In the genomic region with DNA sequence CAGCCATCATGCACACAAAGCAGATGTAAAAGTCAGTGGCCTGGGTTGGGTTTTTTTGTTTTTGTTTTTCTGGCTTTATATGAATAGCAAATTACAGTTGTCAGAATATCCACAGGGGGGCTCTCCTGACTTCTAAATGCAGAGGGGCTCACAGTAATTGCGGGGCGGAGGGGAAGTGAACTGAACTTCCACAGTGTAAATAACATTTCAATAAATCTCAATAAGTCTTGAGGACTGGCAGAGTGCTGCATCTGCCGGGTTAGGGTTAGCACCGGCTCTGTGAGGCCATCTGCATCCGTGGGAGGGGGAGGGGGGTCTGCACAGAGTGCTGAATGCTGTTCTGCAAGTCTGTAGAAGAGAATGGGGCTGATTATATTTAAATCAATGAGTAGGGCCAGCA, we compare ENCODE assay signal across 8 mouse cellular contexts. TPM values are rescaled to one million over a fixed set of nuclear protein-coding genes. Genes with fewer than 3 reads are reported as not detected.
A peak's percentile ranks its signal among the peaks of the same experiment; 100 is the strongest.
DNase-seq lines count a peak whose midpoint lies in the region; ATAC-seq and TF ChIP-seq lines count a peak whose summit lies in the region.

No protein-coding gene starts in this region.

- no peaks in the 10 kb centered on the region for H3K9me3 ChIP-seq in hindbrain, embryonic 14.5 days (ENCODE audit: control insufficient read depth, low read length)
- H3K9me3 ChIP-seq in midbrain, embryonic 11.5 days (ENCODE audit: control insufficient read depth, low read length): no peaks in the 10 kb centered on the region

- no peak overlapping the region for H3K4me3 ChIP-seq in kidney, adult 2 months (ENCODE audit: insufficient read depth, low read depth, low read length)
- H3K4me3 ChIP-seq in hindbrain, embryonic 14.5 days (replicated peaks; ENCODE audit: low read length): no peak overlapping the region
- H3K4me3 ChIP-seq in midbrain, embryonic 11.5 days (ENCODE audit: low read depth, low read length): no peak overlapping the region

- H3K4me1 ChIP-seq in kidney, adult 2 months (ENCODE audit: control insufficient read depth, insufficient read depth, low read length): 0 out of 2 replicates have a peak, but pooled peaks cover 2% of the 10 kb centered on the region
- no peaks in the 10 kb centered on the region; the same call in 1 of the 2 replicates for H3K4me1 ChIP-seq in hindbrain, embryonic 14.5 days (replicated peaks; ENCODE audit: control insufficient read depth, insufficient read depth, low read length)
- peaks cover 3% of the 10 kb centered on the region; the same call in 1 of the 2 replicates for H3K4me1 ChIP-seq in midbrain, embryonic 11.5 days (ENCODE audit: control insufficient read depth, insufficient read depth, low read length)

- H3K27me3 ChIP-seq in kidney, adult 2 months (replicated peaks; ENCODE audit: control insufficient read depth, insufficient read depth, low read length): no peaks in the 10 kb centered on the region
- H3K27me3 ChIP-seq in hindbrain, embryonic 14.5 days (ENCODE audit: control insufficient read depth, insufficient read depth, low read length): no peaks in the 10 kb centered on the region
- H3K27me3 ChIP-seq in midbrain, embryonic 11.5 days (ENCODE audit: control insufficient read depth, insufficient read depth, low read length): no peaks in the 10 kb centered on the region

- peak; percentile 73; the same call in 1 of the 2 replicates for ATAC-seq in hindbrain, embryonic 14.5 days (ENCODE audit: low FRiP score)
- ATAC-seq in midbrain, embryonic 11.5 days (ENCODE audit: low FRiP score): peak; percentile 78

- TF ChIP-seq POLR2A in kidney, adult 2 months (IDR thresholded peaks at IDR 0.05; ENCODE audit: low read depth, low read length): no peak

- H3K36me3 ChIP-seq in kidney, adult 2 months (ENCODE audit: control insufficient read depth, insufficient read depth, low read length): no peaks in the 10 kb centered on the region
- H3K36me3 ChIP-seq in hindbrain, embryonic 14.5 days (replicated peaks; ENCODE audit: control insufficient read depth, insufficient read depth): no peaks in the 10 kb centered on the region
- no peaks in the 10 kb centered on the region for H3K36me3 ChIP-seq in midbrain, embryonic 11.5 days (ENCODE audit: control insufficient read depth, insufficient read depth, low read length)

- no peak overlapping the region; the same call in 1 of the 2 replicates for H3K9ac ChIP-seq in hindbrain, embryonic 14.5 days
- no peak overlapping the region for H3K9ac ChIP-seq in midbrain, embryonic 11.5 days (ENCODE audit: low read length)

- H3K4me2 ChIP-seq in hindbrain, embryonic 14.5 days (replicated peaks): no peak overlapping the region
- H3K4me2 ChIP-seq in midbrain, embryonic 11.5 days: no peak overlapping the region

- peak; percentile 37 for DNase-seq in kidney, adult 2 months
- DNase-seq in kidney, adult 8-10 months: no peak
- DNase-seq in adipocyte (ENCODE audit: low spot score): peak; percentile 55
- DNase-seq in hindbrain, embryonic 14.5 days (ENCODE audit: low spot score): peak; percentile 84
- no peak for DNase-seq in midbrain, embryonic 11.5 days (ENCODE audit: low spot score, missing footprints)
- no peak for DNase-seq in urinary bladder, postnatal 4 days (ENCODE audit: low spot score in 2 of 2)
- no peak for DNase-seq in cerebellum, adult 11 months
- no peak for DNase-seq in heart, adult 9 months (ENCODE audit: low spot score in 2 of 2)

- no peak for TF ChIP-seq CTCF in kidney, adult 2 months (conservative IDR thresholded peaks at IDR 0.05; ENCODE audit: insufficient read depth, insufficient read length, low read depth, low read length)

- 12% methylated on average over 5 of the region's 5 CpGs for WGBS in kidney, adult 2 months
- 5% methylated on average over 5 of the region's 5 CpGs for WGBS in hindbrain, embryonic 14.5 days
- 19% methylated on average over 5 of the region's 5 CpGs for WGBS in midbrain, embryonic 11.5 days

- H3K27ac ChIP-seq in kidney, adult 2 months (ENCODE audit: insufficient read depth, low read depth, low read length): no peak overlapping the region
- H3K27ac ChIP-seq in hindbrain, embryonic 14.5 days: no peak overlapping the region
- no peak overlapping the region for H3K27ac ChIP-seq in midbrain, embryonic 11.5 days (ENCODE audit: low read depth, low read length)

RNA-seq across cellular contexts. Expression of a gene that starts 50.3 kb away (rescaled TPM):
- 3.9 and 6.1 TPM in 2 replicates for polyA plus RNA-seq in kidney, adult 2 months (2012; rRNA removed)
- 23.0 and 26.2 TPM in 2 replicates for polyA plus RNA-seq in hindbrain, embryonic 14.5 days (2014; fragmentation: Nextera tagmentation; extraction: Ambion mirVana)
- 12.0 and 12.1 TPM in 2 replicates for polyA plus RNA-seq in midbrain, embryonic 11.5 days (2014; fragmentation: Nextera tagmentation; extraction: Ambion mirVana)

Comparison
In these comparisons a context has a peak if more than half of its experiments do, and no peak if none do; other contexts are left out.
1. DNase-seq: peak in kidney, adult 2 months (single experiment), adipocyte (single experiment) and hindbrain, embryonic 14.5 days (single experiment); none in kidney, adult 8-10 months (0 of 2), midbrain, embryonic 11.5 days (single experiment), urinary bladder, postnatal 4 days (0 of 2), cerebellum, adult 11 months (single experiment) and heart, adult 9 months (0 of 2).